ENCODE assay signal across 10 mouse cellular contexts in genomic region chr15:40169705-40170104, GRCm38 (mm10). TPM values are rescaled to one million over a fixed set of nuclear protein-coding genes. Genes with fewer than 3 reads are reported as not detected.
A peak's percentile ranks its signal among the peaks of the same experiment; 100 is the strongest.
DNase-seq lines count a peak whose midpoint lies in the region; ATAC-seq and TF ChIP-seq lines count a peak whose summit lies in the region.
"Had no signal": no experiment of that assay in that cellular context is flagged by ENCODE, and none has a peak within 500 bp of the region (broad histone marks: within the 10 kb centered on the region; RNA-seq: fewer than 3 reads in every experiment).

No protein-coding gene starts in this region.

- H3K4me2 ChIP-seq in heart, postnatal 0 days (ENCODE audit: low read depth, low read length), result 0 out of 2 replicates have a peak overlapping the region, but pooled peaks have one; percentile 28
- H3K4me2 ChIP-seq in forebrain, embryonic 14.5 days (ENCODE audit: low read length), result peak overlapping the region; percentile 8; the same call in 1 of the 2 replicates
- H3K4me2 ChIP-seq in midbrain, postnatal 0 days (ENCODE audit: low read depth, low read length, poor library complexity, severe bottlenecking), result peak overlapping the region; percentile 23

- TF ChIP-seq CTCF in heart, postnatal 0 days (IDR thresholded peaks at IDR 0.05; ENCODE audit: low read depth), result no peak
- no peak for TF ChIP-seq CTCF in midbrain, postnatal 0 days (IDR thresholded peaks at IDR 0.05)
- TF ChIP-seq CTCF in thymus, adult 2 months (IDR thresholded peaks at IDR 0.05; ENCODE audit: borderline replicate concordance, control insufficient read depth, extremely low read depth, insufficient read depth, low read length, poor library complexity), result no peak

- H3K9me3 ChIP-seq in heart, postnatal 0 days (replicated peaks; ENCODE audit: control insufficient read depth, low read length), result no peaks in the 10 kb centered on the region
- no peaks in the 10 kb centered on the region for H3K9me3 ChIP-seq in forebrain, embryonic 14.5 days (replicated peaks; ENCODE audit: control insufficient read depth, low read length)
- no peaks in the 10 kb centered on the region for H3K9me3 ChIP-seq in midbrain, postnatal 0 days (ENCODE audit: low read length)

- no peaks in the 10 kb centered on the region for H3K36me3 ChIP-seq in heart, postnatal 0 days (replicated peaks; ENCODE audit: control insufficient read depth, insufficient read depth, low read length)
- no peaks in the 10 kb centered on the region for H3K36me3 ChIP-seq in forebrain, embryonic 14.5 days (ENCODE audit: control insufficient read depth, insufficient read depth, low read length)
- H3K36me3 ChIP-seq in midbrain, postnatal 0 days (ENCODE audit: insufficient read depth, low read length), result no peaks in the 10 kb centered on the region
- no peaks in the 10 kb centered on the region for H3K36me3 ChIP-seq in thymus, adult 2 months (ENCODE audit: control insufficient read depth, insufficient read depth, low read length)

- H3K27me3 ChIP-seq in heart, postnatal 0 days (ENCODE audit: control insufficient read depth, insufficient read depth, low read length), result no peaks in the 10 kb centered on the region
- H3K27me3 ChIP-seq in forebrain, embryonic 14.5 days (replicated peaks; ENCODE audit: control insufficient read depth, insufficient read depth, low read length), result no peaks in the 10 kb centered on the region
- no peaks in the 10 kb centered on the region for H3K27me3 ChIP-seq in midbrain, postnatal 0 days (ENCODE audit: insufficient read depth, low read length)
- H3K27me3 ChIP-seq in thymus, adult 2 months (ENCODE audit: control insufficient read depth, insufficient read depth, low read length), result no peaks in the 10 kb centered on the region

- H3K4me1 ChIP-seq in heart, postnatal 0 days (ENCODE audit: control insufficient read depth, insufficient read depth), result no peaks in the 10 kb centered on the region
- H3K4me1 ChIP-seq in forebrain, embryonic 14.5 days (ENCODE audit: control insufficient read depth, insufficient read depth, low read length), result peaks cover 6% of the 10 kb centered on the region; the same call in 1 of the 2 replicates
- no peaks in the 10 kb centered on the region for H3K4me1 ChIP-seq in midbrain, postnatal 0 days (ENCODE audit: insufficient read depth, low read length)
- no peaks in the 10 kb centered on the region for H3K4me1 ChIP-seq in thymus, adult 2 months (replicated peaks; ENCODE audit: control insufficient read depth, insufficient read depth, low read length)

- no peak overlapping the region for H3K9ac ChIP-seq in heart, postnatal 0 days (replicated peaks; ENCODE audit: low read depth, low read length)
- H3K9ac ChIP-seq in forebrain, embryonic 14.5 days (ENCODE audit: low read length), result no peak overlapping the region
- H3K9ac ChIP-seq in midbrain, postnatal 0 days (replicated peaks; ENCODE audit: low read length, poor library complexity, severe bottlenecking), result no peak overlapping the region

- ATAC-seq in heart, postnatal 0 days (ENCODE audit: insufficient read depth, low read depth), result no peak
- ATAC-seq in forebrain, embryonic 14.5 days, result peak; percentile 57
- peak; percentile 65; the same call in 1 of the 2 replicates for ATAC-seq in midbrain, postnatal 0 days (ENCODE audit: low FRiP score)

- no peak for DNase-seq in heart, postnatal 0 days (ENCODE audit: low spot score)
- DNase-seq in heart, adult 8-10 months (ENCODE audit: low spot score), result no peak
- peak; percentile 13 for DNase-seq in cerebellum, adult 8-10 months
- DNase-seq in forebrain, embryonic 14.5 days (ENCODE audit: low spot score), result peak; percentile 62
- peak; percentile 74 for DNase-seq in midbrain, postnatal 0 days (ENCODE audit: low spot score)
- no peak for DNase-seq in thymus, adult 2 months
- DNase-seq in B cell, adult 2 months, result no peak
- no peak for DNase-seq in frontal cortex, postnatal 25 days (ENCODE audit: low spot score in 2 of 2)

- TF ChIP-seq POLR2A in thymus, adult 2 months (IDR thresholded peaks at IDR 0.05; ENCODE audit: control insufficient read depth, extremely low read depth, insufficient read depth, low read length, poor library complexity), result no peak

- WGBS in heart, postnatal 0 days, result 62% methylated on average over 13 of the region's 13 CpGs
- 37% methylated on average over 13 of the region's 13 CpGs for WGBS in forebrain, embryonic 14.5 days
- 13% methylated on average over 13 of the region's 13 CpGs for WGBS in midbrain, postnatal 0 days
- 50% methylated on average over 13 of the region's 13 CpGs for WGBS in thymus, adult 2 months

- TF ChIP-seq EP300 in heart, postnatal 0 days (IDR thresholded peaks at IDR 0.05; ENCODE audit: low read depth), result no peak

- H3K27ac ChIP-seq in heart, postnatal 0 days (ENCODE audit: low read depth), result no peak overlapping the region
- H3K27ac ChIP-seq in forebrain, embryonic 14.5 days (ENCODE audit: low read depth, low read length), result no peak overlapping the region
- H3K27ac ChIP-seq in midbrain, postnatal 0 days (ENCODE audit: low read depth, low read length), result no peak overlapping the region
- H3K27ac ChIP-seq in thymus, adult 2 months (ENCODE audit: control insufficient read depth, insufficient read depth, low read length), result no peak overlapping the region

- H3K4me3 ChIP-seq in heart, postnatal 0 days (ENCODE audit: low read depth, low read length), result no peak overlapping the region
- H3K4me3 ChIP-seq in forebrain, embryonic 14.5 days (ENCODE audit: low read depth, low read length), result no peak overlapping the region
- peak overlapping the region; percentile 1; the same call in 1 of the 2 replicates for H3K4me3 ChIP-seq in midbrain, postnatal 0 days (ENCODE audit: low read depth, low read length)
- H3K4me3 ChIP-seq in thymus, adult 2 months (ENCODE audit: control insufficient read depth, insufficient read depth, low read length), result no peak overlapping the region

RNA-seq across cellular contexts. Expression of gene 9330182O14Rik, which starts 35.5 kb away (rescaled TPM):
- total RNA-seq in heart, postnatal 0 days (2014; rRNA removed; ENCODE audit: low replicate concordance), result not detected in 2 replicates
- polyA plus RNA-seq in heart, postnatal 0 days (2015; fragmentation: Nextera tagmentation; extraction: Ambion mirVana), result not detected in 2 replicates
- total RNA-seq in heart, adult 8-10 months (2022), result not detected
- not detected in 2 replicates for polyA plus RNA-seq in forebrain, embryonic 14.5 days (2014; fragmentation: Nextera tagmentation; extraction: Ambion mirVana)
- total RNA-seq in midbrain, postnatal 0 days (2014; rRNA removed), result not detected in 2 replicates
- polyA plus RNA-seq in midbrain, postnatal 0 days (2015; fragmentation: Nextera tagmentation; extraction: Ambion mirVana), result not detected in 2 replicates
- not detected in 2 replicates for polyA plus RNA-seq in thymus, adult 2 months (2012; rRNA removed)
- total RNA-seq: layer of hippocampus, postnatal 25 days had no signal
- polyA plus RNA-seq: spleen, adult 2 months had no signal

Comparison
In these comparisons a context has a peak if more than half of its experiments do, and no peak if none do; other contexts are left out.
1. DNase-seq: peak in cerebellum, adult 8-10 months (single experiment), forebrain, embryonic 14.5 days (single experiment) and midbrain, postnatal 0 days (single experiment); none in heart, postnatal 0 days (single experiment), heart, adult 8-10 months (single experiment), thymus, adult 2 months (single experiment), B cell, adult 2 months (0 of 2) and frontal cortex, postnatal 25 days (0 of 2).
2. Peak in every context shown above with its lines, with median percentiles within 50 percentile points of each other: H3K4me2 ChIP-seq.